Mouse (Mus musculus) heart, adult 2 months (tissue): Measurements from ENCODE around the gene Oaz3. TPM values are rescaled to one million over a fixed set of nuclear protein-coding genes. Genes with fewer than 3 reads are reported as not detected.

Experiments
- DNase-seq, 2 experiments: peaks; one replicate each; pipeline ENCODE4 v3.0.0; 2021
- H3K27ac ChIP-seq: fragments of 200-600 bp; 2 replicates; pipeline ENCODE4 v1.8.1; 2022
- H3K27me3 ChIP-seq: fragments of 200-500 bp; 2 replicates; pipeline ENCODE4 v1.6.1; 2012; ENCODE audit warnings: mild to moderate bottlenecking, low read length, inconsistent platforms, mixed read lengths; ENCODE audit not compliant: control insufficient read depth, insufficient read depth
- H3K36me3 ChIP-seq: fragments of 200-500 bp; 2 replicates; pipeline ENCODE4 v1.6.1; 2012; ENCODE audit warnings: low read length, inconsistent platforms; ENCODE audit not compliant: control insufficient read depth, insufficient read depth
- H3K4me1 ChIP-seq: fragments of 200-500 bp; 2 replicates; pipeline ENCODE4 v1.6.1; 2011; ENCODE audit warnings: low read length; ENCODE audit not compliant: control insufficient read depth, insufficient read depth
- H3K4me3 ChIP-seq: fragments of 200-600 bp; 2 replicates; pipeline ENCODE4 v1.8.1; 2022
- H3K79me2 ChIP-seq: fragments of 200-500 bp; replicated peaks from 2 replicates; pipeline ENCODE4 v1.6.1; 2012; ENCODE audit warnings: mild to moderate bottlenecking, inconsistent platforms, low read length, moderate library complexity, mixed read lengths; ENCODE audit not compliant: control insufficient read depth, insufficient read depth
- H3K9ac ChIP-seq: fragments of 200-500 bp; 2 replicates; pipeline ENCODE4 v1.6.1; 2012; ENCODE audit warnings: low read depth, mild to moderate bottlenecking, control low read depth, inconsistent platforms, low read length, mixed read lengths
- CTCF ChIP-seq: fragments of 200-600 bp; IDR thresholded peaks from 2 replicates; pipeline ENCODE4 v1.8.1; 2022; ENCODE audit warnings: antibody characterized with exemption, mild to moderate bottlenecking, moderate library complexity
- EP300 ChIP-seq: fragments of 200-500 bp; IDR thresholded peaks from 2 replicates; pipeline ENCODE4 v1.6.1; 2011; ENCODE audit warnings: low read depth, low read length, control low read depth; ENCODE audit not compliant: insufficient read depth
- POLR2A ChIP-seq: fragments of 200-500 bp; IDR thresholded peaks from 2 replicates; pipeline ENCODE4 v1.6.1; 2011; ENCODE audit warnings: mild to moderate bottlenecking, low read depth, low read length, control low read depth; ENCODE audit not compliant: insufficient read depth
- WGBS: fragments of 180-500 bp; shearing (Covaris S2); methylation state at CpG from one replicate; pipeline ENCODE4 v1.1.7; 2018; 5-methylcytosine and 5-hydroxymethylcytosine counted together
- intact Hi-C: fragments of 180-260 bp; cut with DNase I; formaldehyde crosslinking; loops from one replicate; pipeline ENCODE4 v1.15.1; 2025
- polyA plus RNA-seq: library from polyadenylated mRNA; depleted of rRNA; stranded (reverse); fragments of >200 nt; gene quantifications from 2 replicates; pipeline ENCODE4 v1.2.3, GENCODE M21; 2012
- total RNA-seq, 2 experiments: library from RNA; stranded (reverse); gene quantifications; 2 replicates each; pipeline ENCODE4 v1.2.3; 2021

Gene Oaz3
- total and polyA plus RNA-seq, 3 experiments: 1.1 TPM; not detected in 2

GRCm38 (mm10) chr3:94480291-94480884, 36.7 kb upstream of the Oaz3 start, which contains the start of gene Riiad1:
Gene Riiad1, minus strand, starts transcription at chr3:94480341.
- H3K9ac ChIP-seq: no peak within 1 kb of the TSS
- H3K27ac ChIP-seq: no peak within 1 kb of the TSS
- DNase-seq: no peak
- no peak for TF ChIP-seq EP300
- TF ChIP-seq CTCF: no peak
- no peak for TF ChIP-seq POLR2A
- no peak within 1 kb of the TSS for H3K4me3 ChIP-seq
- 21% methylated on average over 16 of the region's 16 CpGs for WGBS
- H3K27me3 ChIP-seq: no peaks in the 10 kb centered on the region
- intact Hi-C loops: no loop called here
- no peaks in the 10 kb centered on the region for H3K79me2 ChIP-seq
- no peaks in the 10 kb centered on the region for H3K4me1 ChIP-seq
- no peaks in the 10 kb centered on the region for H3K36me3 ChIP-seq

GRCm38 (mm10) chr3:94479564-94479963, 35.8 kb upstream of the Oaz3 start:
- no peak overlapping the region for H3K9ac ChIP-seq
- no peaks in the 10 kb centered on the region for H3K79me2 ChIP-seq
- no peak for TF ChIP-seq CTCF
- TF ChIP-seq EP300: no peak
- no peak for TF ChIP-seq POLR2A
- DNase-seq: no peak
- H3K4me1 ChIP-seq: no peaks in the 10 kb centered on the region
- H3K36me3 ChIP-seq: no peaks in the 10 kb centered on the region
- 8% methylated on average over 11 of the region's 11 CpGs for WGBS
- H3K27me3 ChIP-seq: no peaks in the 10 kb centered on the region
- H3K4me3 ChIP-seq: no peak overlapping the region
- intact Hi-C loops: no loop called here
- H3K27ac ChIP-seq: no peak overlapping the region

GRCm38 (mm10) chr3:94478591-94479169, 35.0 kb upstream of the Oaz3 start:
- Histone ChIP-seq H3K27ac (no peak overlapping the region), H3K79me2 (no peaks in the 10 kb centered on the region), H3K36me3 (no peaks in the 10 kb centered on the region), H3K4me1 (no peaks in the 10 kb centered on the region), H3K4me3 (no peak overlapping the region), H3K9ac (no peak overlapping the region), H3K27me3 (no peaks in the 10 kb centered on the region)
- DNase-seq: no peak
- intact Hi-C loops: no loop called here
- 15% methylated on average over 9 of the region's 9 CpGs for WGBS
- TF ChIP-seq EP300: no peak
- no peak for TF ChIP-seq POLR2A
- TF ChIP-seq CTCF: no peak

- Histone ChIP-seq H3K79me2 (no peaks in the 10 kb centered on the region), H3K36me3 (no peaks in the 10 kb centered on the region), H3K27ac (no peak within 1 kb of the TSS), H3K4me1 (no peaks in the 10 kb centered on the region; the same call in 1 of the 2 replicates), H3K4me3 (no peak within 1 kb of the TSS), H3K27me3 (no peaks in the 10 kb centered on the region), H3K9ac (no peak within 1 kb of the TSS)
- intact Hi-C loops: no loop called here
- 6% methylated on average over 14 of the region's 14 CpGs for WGBS
- TF ChIP-seq CTCF (no peak), EP300 (no peak), POLR2A (no peak)
- DNase-seq: no peak
Measured at GRCm38 (mm10) chr3:94477981-94478422, 34.3 kb upstream of the Oaz3 start, which contains the start of gene Celf3. Gene Celf3, plus strand, starts transcription at chr3:94478295.

- H3K27ac ChIP-seq: no peak overlapping the region
- no peak for TF ChIP-seq POLR2A
- TF ChIP-seq EP300: no peak
- TF ChIP-seq CTCF: no peak
- H3K4me3 ChIP-seq: no peak overlapping the region
- H3K9ac ChIP-seq: no peak overlapping the region
- no peaks in the 10 kb centered on the region; the same call in 1 of the 2 replicates for H3K4me1 ChIP-seq
- DNase-seq: no peak
- intact Hi-C loops: no loop called here
- no peaks in the 10 kb centered on the region for H3K79me2 ChIP-seq
- H3K36me3 ChIP-seq: no peaks in the 10 kb centered on the region
- H3K27me3 ChIP-seq: no peaks in the 10 kb centered on the region
- WGBS: 66% methylated on average over 4 of the region's 4 CpGs
Measured at GRCm38 (mm10) chr3:94477444-94477843, 33.7 kb upstream of the Oaz3 start.
